In genomic region chr13:10023112-10023511, GRCm38 (mm10) we compare ENCODE assay signal across 25 mouse cellular contexts.
DNase-seq lines count a peak whose midpoint lies in the region; ATAC-seq and TF ChIP-seq lines count a peak whose summit lies in the region.
"Had no signal": no experiment of that assay in that cellular context is flagged by ENCODE, and none has a peak within 500 bp of the region (broad histone marks: within the 10 kb centered on the region; RNA-seq: fewer than 3 reads in every experiment).

No protein-coding gene starts in this region.

- no peaks in the 10 kb centered on the region for H3K36me3 ChIP-seq in hindbrain, embryonic 13.5 days
- no peaks in the 10 kb centered on the region for H3K36me3 ChIP-seq in hindbrain, postnatal 0 days (ENCODE audit: insufficient read depth, low read length)
- no peaks in the 10 kb centered on the region for H3K36me3 ChIP-seq in midbrain, embryonic 13.5 days
- H3K36me3 ChIP-seq in midbrain, embryonic 11.5 days (ENCODE audit: control insufficient read depth, insufficient read depth, low read length): no peaks in the 10 kb centered on the region
- no peaks in the 10 kb centered on the region for H3K36me3 ChIP-seq in midbrain, embryonic 14.5 days (ENCODE audit: control insufficient read depth, insufficient read depth, low read length)
- H3K36me3 ChIP-seq in midbrain, embryonic 16.5 days (ENCODE audit: control insufficient read depth, insufficient read depth, low read length): no peaks in the 10 kb centered on the region
- H3K36me3 ChIP-seq: forebrain, embryonic 10.5 days; heart, embryonic 12.5 days; heart, embryonic 15.5 days; hindbrain, embryonic 10.5 days; hindbrain, embryonic 15.5 days had no signal

- TF ChIP-seq CTCF in hindbrain, postnatal 0 days (IDR thresholded peaks at IDR 0.05; ENCODE audit: low read depth): no peak

- no peaks in the 10 kb centered on the region for H3K4me1 ChIP-seq in hindbrain, embryonic 13.5 days (replicated peaks)
- H3K4me1 ChIP-seq in hindbrain, postnatal 0 days (ENCODE audit: insufficient read depth, low read length): no peaks in the 10 kb centered on the region
- H3K4me1 ChIP-seq in midbrain, embryonic 13.5 days (replicated peaks): peaks cover 8% of the 10 kb centered on the region; the same call in 1 of the 2 replicates
- H3K4me1 ChIP-seq in midbrain, embryonic 11.5 days (ENCODE audit: control insufficient read depth, insufficient read depth, low read length): no peaks in the 10 kb centered on the region
- H3K4me1 ChIP-seq in midbrain, embryonic 14.5 days (ENCODE audit: control insufficient read depth, insufficient read depth, low read length): peaks cover 6% of the 10 kb centered on the region; the same call in 1 of the 2 replicates
- H3K4me1 ChIP-seq in midbrain, embryonic 16.5 days (ENCODE audit: control insufficient read depth, insufficient read depth, low read length): 0 out of 2 replicates have a peak, but pooled peaks cover 3% of the 10 kb centered on the region
- H3K4me1 ChIP-seq: forebrain, embryonic 10.5 days; heart, embryonic 12.5 days; heart, embryonic 15.5 days; hindbrain, embryonic 10.5 days; hindbrain, embryonic 15.5 days had no signal

- no peak overlapping the region for H3K9ac ChIP-seq in hindbrain, embryonic 13.5 days
- no peak overlapping the region for H3K9ac ChIP-seq in hindbrain, postnatal 0 days (replicated peaks; ENCODE audit: low read length)
- H3K9ac ChIP-seq in midbrain, embryonic 13.5 days (replicated peaks): no peak overlapping the region
- H3K9ac ChIP-seq in midbrain, embryonic 11.5 days (ENCODE audit: low read length): no peak overlapping the region
- H3K9ac ChIP-seq in midbrain, embryonic 14.5 days (replicated peaks; ENCODE audit: low read length): no peak overlapping the region
- no peak overlapping the region for H3K9ac ChIP-seq in midbrain, embryonic 16.5 days (ENCODE audit: low read depth, low read length)
- H3K9ac ChIP-seq: heart, embryonic 12.5 days; heart, embryonic 15.5 days; hindbrain, embryonic 15.5 days had no signal

- no peak overlapping the region for H3K27ac ChIP-seq in hindbrain, embryonic 13.5 days
- no peak overlapping the region for H3K27ac ChIP-seq in hindbrain, postnatal 0 days
- H3K27ac ChIP-seq in midbrain, embryonic 13.5 days: no peak overlapping the region
- H3K27ac ChIP-seq in midbrain, embryonic 11.5 days (ENCODE audit: low read depth, low read length): no peak overlapping the region
- H3K27ac ChIP-seq in midbrain, embryonic 14.5 days (replicated peaks; ENCODE audit: low read depth, low read length): 0 out of 2 replicates have a peak overlapping the region, but pooled peaks have one; percentile 8
- H3K27ac ChIP-seq in midbrain, embryonic 16.5 days (ENCODE audit: low read length): no peak overlapping the region
- H3K27ac ChIP-seq: forebrain, embryonic 10.5 days; heart, embryonic 15.5 days; hindbrain, embryonic 10.5 days; hindbrain, embryonic 15.5 days had no signal

- H3K27me3 ChIP-seq in hindbrain, embryonic 13.5 days: no peaks in the 10 kb centered on the region
- no peaks in the 10 kb centered on the region for H3K27me3 ChIP-seq in hindbrain, postnatal 0 days (ENCODE audit: insufficient read depth, low read length)
- no peaks in the 10 kb centered on the region for H3K27me3 ChIP-seq in midbrain, embryonic 13.5 days
- no peaks in the 10 kb centered on the region for H3K27me3 ChIP-seq in midbrain, embryonic 11.5 days (ENCODE audit: control insufficient read depth, insufficient read depth, low read length)
- H3K27me3 ChIP-seq in midbrain, embryonic 14.5 days (ENCODE audit: control insufficient read depth, insufficient read depth, low read length): no peaks in the 10 kb centered on the region
- no peaks in the 10 kb centered on the region for H3K27me3 ChIP-seq in midbrain, embryonic 16.5 days (ENCODE audit: control insufficient read depth, insufficient read depth, low read depth, low read length)
- H3K27me3 ChIP-seq: heart, embryonic 12.5 days; heart, embryonic 15.5 days; hindbrain, embryonic 15.5 days had no signal

- H3K4me3 ChIP-seq in hindbrain, embryonic 13.5 days: no peak overlapping the region
- no peak overlapping the region for H3K4me3 ChIP-seq in hindbrain, postnatal 0 days (ENCODE audit: low read length)
- H3K4me3 ChIP-seq in midbrain, embryonic 13.5 days (replicated peaks): no peak overlapping the region
- no peak overlapping the region for H3K4me3 ChIP-seq in midbrain, embryonic 11.5 days (ENCODE audit: low read depth, low read length)
- H3K4me3 ChIP-seq in midbrain, embryonic 14.5 days (replicated peaks; ENCODE audit: low read depth, low read length): no peak overlapping the region
- no peak overlapping the region for H3K4me3 ChIP-seq in midbrain, embryonic 16.5 days (ENCODE audit: low read depth, low read length)
- H3K4me3 ChIP-seq: forebrain, embryonic 10.5 days; heart, embryonic 12.5 days; heart, embryonic 15.5 days; hindbrain, embryonic 10.5 days; hindbrain, embryonic 15.5 days had no signal

- no peak overlapping the region for H3K4me2 ChIP-seq in hindbrain, embryonic 13.5 days
- H3K4me2 ChIP-seq in hindbrain, postnatal 0 days (ENCODE audit: low read depth, low read length): no peak overlapping the region
- no peak overlapping the region for H3K4me2 ChIP-seq in midbrain, embryonic 13.5 days (replicated peaks)
- no peak overlapping the region for H3K4me2 ChIP-seq in midbrain, embryonic 11.5 days
- H3K4me2 ChIP-seq in midbrain, embryonic 14.5 days (ENCODE audit: low read length): no peak overlapping the region
- no peak overlapping the region for H3K4me2 ChIP-seq in midbrain, embryonic 16.5 days (ENCODE audit: low read length)
- H3K4me2 ChIP-seq: heart, embryonic 12.5 days; heart, embryonic 15.5 days; hindbrain, embryonic 15.5 days had no signal

- H3K9me3 ChIP-seq in hindbrain, embryonic 13.5 days: no peaks in the 10 kb centered on the region
- no peaks in the 10 kb centered on the region for H3K9me3 ChIP-seq in hindbrain, postnatal 0 days (ENCODE audit: low read length)
- H3K9me3 ChIP-seq in midbrain, embryonic 13.5 days: no peaks in the 10 kb centered on the region
- H3K9me3 ChIP-seq in midbrain, embryonic 11.5 days (ENCODE audit: control insufficient read depth, low read length): no peaks in the 10 kb centered on the region
- no peaks in the 10 kb centered on the region for H3K9me3 ChIP-seq in midbrain, embryonic 14.5 days (ENCODE audit: control insufficient read depth, low read length)
- no peaks in the 10 kb centered on the region for H3K9me3 ChIP-seq in midbrain, embryonic 16.5 days (replicated peaks; ENCODE audit: control insufficient read depth, low read length, poor library complexity, severe bottlenecking)
- H3K9me3 ChIP-seq: forebrain, embryonic 10.5 days; heart, embryonic 12.5 days; heart, embryonic 15.5 days; hindbrain, embryonic 10.5 days; hindbrain, embryonic 15.5 days had no signal

- 0 out of 2 replicates have a peak, but pooled peaks have one; percentile 28 for ATAC-seq in hindbrain, embryonic 13.5 days (ENCODE audit: low FRiP score)
- no peak for ATAC-seq in hindbrain, postnatal 0 days
- ATAC-seq in midbrain, embryonic 13.5 days: peak; percentile 60; the same call in 1 of the 2 replicates
- no peak for ATAC-seq in midbrain, embryonic 11.5 days (ENCODE audit: low FRiP score)
- ATAC-seq in midbrain, embryonic 14.5 days (ENCODE audit: low FRiP score, low TSS enrichment): peak; percentile 62; the same call in 1 of the 2 replicates
- ATAC-seq in midbrain, embryonic 16.5 days: peak; percentile 72; the same call in 1 of the 2 replicates
- ATAC-seq in megakaryocyte, adult 5-6 weeks (ENCODE audit: poor library complexity, severe bottlenecking): no peak
- ATAC-seq: CD4-positive, CD25-positive, alpha-beta regulatory T cell, adult 4 months; forebrain, embryonic 14.5 days; inflammation-experienced regulatory T-cells, adult 6 months had no signal

- DNase-seq in hindbrain, postnatal 0 days (ENCODE audit: low spot score): no peak
- no peak for DNase-seq in midbrain, embryonic 11.5 days (ENCODE audit: low spot score, missing footprints)
- peak; percentile 18 for DNase-seq in midbrain, embryonic 14.5 days
- no peak for DNase-seq in urinary bladder, postnatal 36 days (ENCODE audit: low spot score in 2 of 2)
- DNase-seq: adrenal gland, adult 2 months; adrenal gland, postnatal 25 days; cerebellum, adult 18-20 months; cerebellum, adult 9-10 months; cerebellum, postnatal 14 days; gastrocnemius, postnatal 25 days; heart, adult 18-20 months; heart, postnatal 10 days; heart, postnatal 36 days had no signal

- WGBS in hindbrain, embryonic 13.5 days: 74% methylated on average over 2 of the region's 2 CpGs
- WGBS in hindbrain, postnatal 0 days: 65% methylated on average over 2 of the region's 2 CpGs
- WGBS in midbrain, embryonic 13.5 days: 63% methylated on average over 2 of the region's 2 CpGs
- 72% methylated on average over 2 of the region's 2 CpGs for WGBS in midbrain, embryonic 11.5 days
- 61% methylated on average over 2 of the region's 2 CpGs for WGBS in midbrain, embryonic 14.5 days
- 60% methylated on average over 2 of the region's 2 CpGs for WGBS in midbrain, embryonic 16.5 days

Comparison
In these comparisons a context has a peak if more than half of its experiments do, and no peak if none do; other contexts are left out.
1. ATAC-seq: peak in hindbrain, embryonic 13.5 days (single experiment), midbrain, embryonic 13.5 days (single experiment), midbrain, embryonic 14.5 days (single experiment) and midbrain, embryonic 16.5 days (single experiment); none in hindbrain, postnatal 0 days (single experiment), midbrain, embryonic 11.5 days (single experiment) and megakaryocyte, adult 5-6 weeks (single experiment).